Mouse (Mus musculus): Measurements from ENCODE around the gene Ptf1a. TPM values are rescaled to one million over a fixed set of nuclear protein-coding genes. Genes with fewer than 3 reads are reported as not detected.

The Ptf1a gene
- polyA plus RNA-seq, 1 experiment = not detected

DNA sequence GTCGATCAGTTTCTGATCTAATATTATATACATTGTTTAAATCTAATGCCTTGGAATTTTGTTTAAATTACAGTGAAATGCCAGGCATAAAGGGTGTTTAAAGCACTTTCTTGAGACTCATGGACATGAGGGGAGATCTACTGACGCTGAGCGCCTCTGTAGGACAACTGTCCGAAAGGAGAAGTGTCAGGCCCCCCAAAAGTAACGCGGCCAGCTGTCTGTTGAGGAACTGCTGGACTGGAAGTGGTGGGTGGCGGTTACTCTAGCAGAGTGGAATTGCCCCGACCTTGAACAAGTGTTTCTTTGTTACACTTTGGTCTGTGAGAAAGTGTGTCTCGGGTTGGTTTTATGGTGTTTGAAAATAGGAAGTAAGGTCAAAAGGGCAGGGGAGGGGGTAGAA, 1.1 kb upstream of the Ptf1a start:
- TF ChIP-seq GATA1 (IDR thresholded peaks at IDR 0.05; ENCODE audit: low read length) = no peak

DNA sequence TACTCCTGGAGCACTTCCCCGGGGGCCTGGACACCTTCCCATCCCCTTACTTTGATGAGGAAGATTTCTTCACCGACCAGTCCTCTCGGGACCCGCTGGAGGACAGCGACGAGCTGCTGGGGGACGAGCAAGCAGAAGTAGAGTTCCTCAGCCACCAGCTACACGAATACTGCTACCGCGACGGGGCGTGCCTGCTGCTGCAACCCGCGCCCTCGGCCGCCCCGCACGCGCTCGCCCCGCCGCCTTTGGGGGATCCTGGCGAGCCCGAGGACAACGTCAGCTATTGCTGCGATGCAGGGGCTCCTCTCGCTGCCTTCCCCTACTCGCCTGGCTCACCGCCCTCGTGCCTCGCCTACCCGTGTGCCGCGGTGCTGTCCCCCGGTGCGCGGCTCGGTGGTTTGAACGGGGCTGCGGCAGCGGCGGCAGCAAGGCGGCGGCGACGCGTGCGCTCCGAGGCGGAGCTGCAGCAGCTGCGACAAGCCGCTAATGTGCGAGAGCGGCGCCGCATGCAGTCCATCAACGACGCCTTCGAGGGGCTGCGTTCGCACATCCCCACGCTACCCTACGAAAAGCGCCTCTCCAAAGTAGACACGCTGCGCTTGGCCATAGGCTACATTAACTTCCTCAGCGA, 523 bp downstream of the Ptf1a start:
- TF ChIP-seq GATA1 (IDR thresholded peaks at IDR 0.05; ENCODE audit: low read length) = no peak

DNA sequence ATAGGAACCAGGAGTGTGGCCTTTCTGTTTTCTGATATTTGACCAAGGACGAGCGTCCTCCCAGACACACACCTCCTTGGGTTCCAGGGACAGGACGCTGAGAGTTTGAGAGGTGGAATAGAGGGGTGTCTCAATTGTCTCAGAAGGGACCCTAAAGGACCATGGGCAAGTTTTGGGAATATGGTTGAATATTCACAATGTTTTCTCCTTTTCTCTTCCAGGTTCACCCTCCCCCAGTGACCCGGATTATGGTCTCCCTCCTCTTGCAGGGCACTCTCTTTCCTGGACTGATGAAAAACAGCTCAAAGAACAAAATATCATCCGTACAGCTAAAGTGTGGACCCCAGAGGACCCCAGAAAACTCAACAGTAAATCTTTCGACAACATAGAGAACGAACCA, 1.3 kb downstream of the Ptf1a start:
- TF ChIP-seq GATA1 (IDR thresholded peaks at IDR 0.05; ENCODE audit: low read length) = no peak

GRCm38 (mm10) chr2:19448042-19448700, 2.7 kb downstream of the Ptf1a start:
- no peak for TF ChIP-seq GATA1 (IDR thresholded peaks at IDR 0.05; ENCODE audit: low read length)

DNA sequence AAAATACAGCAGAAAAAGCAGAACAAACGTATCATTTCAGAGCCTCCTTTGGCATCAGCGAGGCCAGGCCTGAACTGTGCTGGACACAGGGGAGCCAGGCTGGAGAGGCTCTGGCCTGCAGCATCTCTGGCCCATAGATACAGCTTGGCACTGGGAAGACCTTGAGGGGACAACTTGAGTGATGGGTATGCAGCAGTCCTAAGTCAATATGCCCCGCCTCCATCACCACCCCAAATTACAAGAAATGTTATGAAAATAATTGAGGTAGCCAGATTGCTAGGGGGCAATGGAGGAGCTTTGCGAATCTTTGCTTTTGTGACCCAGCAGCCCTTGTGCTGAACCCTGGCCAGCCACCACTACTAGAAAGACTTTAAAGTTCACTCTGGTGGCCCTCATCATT, 3.8 kb downstream of the Ptf1a start:
- no peak for TF ChIP-seq GATA1 (IDR thresholded peaks at IDR 0.05; ENCODE audit: low read length)

- TF ChIP-seq GATA1 (IDR thresholded peaks at IDR 0.05; ENCODE audit: low read length) = no peak
Observed at GRCm38 (mm10) chr2:19452531-19453055, 7.1 kb downstream of the Ptf1a start.

GRCm38 (mm10) chr2:19455228-19455627, 9.8 kb downstream of the Ptf1a start:
- TF ChIP-seq GATA1 (IDR thresholded peaks at IDR 0.05; ENCODE audit: low read length) = no peak

DNA sequence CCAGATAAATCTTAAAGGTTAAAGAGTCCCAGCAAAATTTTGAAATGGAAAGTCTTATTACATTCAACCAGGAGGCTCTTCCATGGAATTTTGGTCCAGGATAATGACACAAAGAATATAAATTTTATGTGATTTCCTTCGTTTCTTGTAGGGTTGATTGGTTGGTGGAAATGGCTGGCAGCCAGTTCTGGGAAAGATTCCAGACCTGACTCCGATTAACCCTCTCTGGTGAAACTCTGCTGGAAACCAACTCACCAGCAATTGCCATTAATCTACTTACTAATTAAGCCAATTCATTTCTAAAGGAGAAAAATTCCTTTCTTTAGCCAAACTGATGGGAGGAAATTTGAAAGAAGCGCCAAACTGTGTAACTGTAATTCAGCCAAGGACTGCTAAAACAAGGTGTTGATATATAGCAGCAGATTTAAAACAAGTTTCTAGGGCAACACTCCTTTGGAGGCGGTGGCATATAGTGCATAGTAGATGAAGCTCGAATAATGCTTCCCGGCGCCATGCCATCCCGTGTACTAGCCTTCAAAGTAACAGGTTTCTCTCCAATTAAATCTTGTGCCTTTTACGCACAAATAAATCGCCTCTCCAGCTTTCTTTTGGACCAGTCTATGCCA, 10.5 kb downstream of the Ptf1a start:
- TF ChIP-seq GATA1 (IDR thresholded peaks at IDR 0.05; ENCODE audit: low read length) = no peak

DNA sequence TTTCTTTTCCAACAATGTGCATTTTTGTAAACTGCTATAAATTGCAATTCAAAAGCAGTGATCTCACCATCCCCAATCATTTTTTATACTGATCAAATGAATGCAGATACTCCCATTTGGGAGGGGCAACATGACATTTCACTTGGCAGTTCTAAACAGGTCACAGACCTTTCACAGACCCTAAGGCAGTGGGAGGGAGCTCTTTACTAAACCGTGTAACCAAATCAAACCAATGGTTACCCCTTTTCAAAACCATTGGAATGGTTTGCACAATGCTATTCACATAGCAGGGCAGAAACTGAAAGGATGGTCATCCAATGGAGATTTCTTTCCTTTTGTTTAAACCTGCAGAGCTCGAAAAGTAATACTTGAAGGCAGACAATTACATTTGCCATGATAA, 13.3 kb downstream of the Ptf1a start:
- TF ChIP-seq GATA1 (IDR thresholded peaks at IDR 0.05; ENCODE audit: low read length) = no peak

- TF ChIP-seq GATA1 (IDR thresholded peaks at IDR 0.05; ENCODE audit: low read length) = no peak
Observed at GRCm38 (mm10) chr2:19461940-19462339, 16.5 kb downstream of the Ptf1a start.

DNA sequence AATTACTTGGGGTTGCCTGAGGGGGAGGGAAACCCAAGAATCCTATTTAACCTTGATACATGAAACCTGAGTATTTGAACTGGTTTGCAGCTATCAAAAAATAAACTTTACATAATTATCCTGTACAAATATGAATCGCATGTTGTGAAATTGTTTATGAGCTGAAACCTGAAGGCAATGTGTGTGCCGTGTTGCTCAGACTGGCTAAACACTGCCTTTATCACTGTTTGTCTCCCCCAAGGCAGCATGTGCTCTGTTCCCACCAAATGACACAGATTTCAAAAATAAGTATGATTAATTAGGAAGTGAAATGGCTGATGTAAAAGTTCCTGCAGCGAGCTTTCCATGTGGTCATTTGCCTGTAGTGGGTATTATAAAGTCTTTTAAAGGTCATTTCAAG, 44.8 kb downstream of the Ptf1a start:
- TF ChIP-seq GATA1 (IDR thresholded peaks at IDR 0.05; ENCODE audit: low read length) = no peak

Other genes with a start within 250 kb of the Ptf1a start
- gene Armc3, start 246.4 kb upstream of the Ptf1a start, polyA plus RNA-seq (2012) = not detected in 2 replicates
- gene Msrb2, start 74.2 kb upstream of the Ptf1a start, polyA plus RNA-seq (2012) = not detected in 2 replicates
- gene 4921504E06Rik, start 108.3 kb downstream of the Ptf1a start, polyA plus RNA-seq (2012) = not detected in 2 replicates
- not detected in 2 replicates for gene Otud1, start 212.1 kb downstream of the Ptf1a start, polyA plus RNA-seq (2012)